Mouse (Mus musculus): ENCODE results near the gene Txnrd2.

DNA sequence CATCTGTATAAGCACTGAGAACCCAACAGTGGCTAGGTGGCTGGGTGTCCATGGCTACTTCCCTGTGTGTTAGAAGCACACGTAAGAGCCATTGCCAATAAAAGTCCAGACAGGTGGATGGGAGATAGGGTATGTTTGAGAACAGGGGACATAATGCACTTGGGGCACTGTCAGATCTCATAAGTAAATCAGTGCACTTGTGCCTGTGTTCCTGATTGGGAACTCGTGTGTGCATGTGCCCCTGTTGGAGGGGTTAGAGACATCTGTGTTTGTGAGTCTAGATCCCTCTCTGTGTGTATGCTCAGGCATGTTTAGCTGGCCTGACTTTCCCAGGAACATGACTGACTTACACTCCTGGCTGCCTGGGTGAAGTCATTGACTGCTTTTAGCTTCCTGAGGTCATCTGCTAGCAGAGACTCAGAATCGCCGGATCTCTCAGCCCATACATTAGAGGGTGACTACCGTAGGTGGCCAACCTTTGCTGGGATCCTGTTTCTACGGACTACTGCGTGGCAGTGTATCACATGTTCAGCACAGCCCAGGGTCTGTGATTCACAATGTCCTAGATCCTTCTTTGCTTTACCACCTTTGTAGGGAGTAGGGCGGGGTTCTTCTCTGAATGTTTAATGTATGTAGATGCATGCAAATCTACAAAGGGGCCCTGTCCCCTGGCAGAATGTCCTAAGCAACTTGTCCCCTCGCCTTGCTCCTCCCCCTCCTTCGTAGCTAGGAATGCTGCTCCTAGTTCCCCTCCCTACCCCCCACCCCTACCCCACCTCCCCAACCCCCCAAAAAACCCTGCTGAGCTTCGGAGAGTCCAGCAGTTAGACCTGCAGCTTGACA is 31.2 kb upstream of the Txnrd2 start:
- TF ChIP-seq CTCF (IDR thresholded peaks at IDR 0.05; ENCODE audit: insufficient read depth, low read depth, low read length) (no peak), POLR2A (IDR thresholded peaks at IDR 0.05; ENCODE audit: insufficient read depth, low read depth, low read length) (no peak)

Data from olfactory bulb, adult 2 months (tissue).